Mouse (Mus musculus): ENCODE data around the gene Pcif1. TPM values are rescaled to one million over a fixed set of nuclear protein-coding genes. Genes with fewer than 3 reads are reported as not detected.
A peak's percentile ranks its signal among the peaks of the same experiment; 100 is the strongest.
"Not testable (repeated sequence)": the region's sequence is repeated elsewhere in the genome, so short reads cannot be mapped to it uniquely, and the experiment has no call there.

The Pcif1 gene
- polyA plus RNA-seq, 1 experiment: 24.3 TPM

GRCm38 (mm10) chr2:164864593-164864992, 14.5 kb upstream of the Pcif1 start:
- no peaks in the 10 kb centered on the region for H3K36me3 ChIP-seq (ENCODE audit: control insufficient read depth)
- H3K4me1 ChIP-seq (ENCODE audit: control insufficient read depth): peaks cover 8% of the 10 kb centered on the region
- no peak overlapping the region for H3K4me3 ChIP-seq (replicated peaks)
- peaks cover 7% of the 10 kb centered on the region for H3K9me3 ChIP-seq (ENCODE audit: control insufficient read depth, low read length)
- TF ChIP-seq GATA1 (IDR thresholded peaks at IDR 0.05; ENCODE audit: low read length): no peak
- no peak for TF ChIP-seq TAL1 (IDR thresholded peaks at IDR 0.05; ENCODE audit: low read length)
- H3K27me3 ChIP-seq (ENCODE audit: control insufficient read depth): peaks cover 11% of the 10 kb centered on the region

GRCm38 (mm10) chr2:164866741-164867551, 12.2 kb upstream of the Pcif1 start:
- Histone ChIP-seq H3K9me3 (ENCODE audit: control insufficient read depth, low read length) (peaks cover 7% of the 10 kb centered on the region), H3K4me3 (replicated peaks) (no peak overlapping the region), H3K36me3 (ENCODE audit: control insufficient read depth) (no peaks in the 10 kb centered on the region), H3K4me1 (ENCODE audit: control insufficient read depth) (peaks cover 8% of the 10 kb centered on the region), H3K27me3 (ENCODE audit: control insufficient read depth) (no peaks in the 10 kb centered on the region)
- TF ChIP-seq TAL1 (IDR thresholded peaks at IDR 0.05; ENCODE audit: low read length) (no peak), GATA1 (IDR thresholded peaks at IDR 0.05; ENCODE audit: low read length) (no peak)

DNA sequence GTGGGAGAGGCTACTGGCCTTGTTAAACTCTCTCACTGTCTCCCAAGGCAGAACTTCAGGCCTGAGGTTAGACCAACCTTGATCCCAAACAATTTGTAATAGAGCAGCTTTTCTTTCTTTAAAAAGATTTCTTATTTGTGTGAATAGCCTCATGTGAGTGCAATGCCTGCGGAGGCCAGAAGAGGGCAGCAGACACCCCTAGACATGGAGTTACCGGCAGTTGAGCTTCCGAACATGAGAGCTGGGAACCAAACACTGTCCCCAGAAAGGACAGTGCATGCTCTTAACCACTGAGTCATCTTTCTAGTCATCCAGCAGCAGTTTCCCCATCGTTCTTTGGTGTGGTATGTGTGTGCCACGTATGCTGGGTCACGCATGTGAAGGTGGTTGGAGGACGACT, 11.5 kb upstream of the Pcif1 start:
- peaks cover 7% of the 10 kb centered on the region for H3K9me3 ChIP-seq (ENCODE audit: control insufficient read depth, low read length)
- peaks cover 8% of the 10 kb centered on the region for H3K4me1 ChIP-seq (ENCODE audit: control insufficient read depth)
- H3K4me3 ChIP-seq (replicated peaks): no peak overlapping the region
- no peaks in the 10 kb centered on the region for H3K36me3 ChIP-seq (ENCODE audit: control insufficient read depth)
- TF ChIP-seq TAL1 (IDR thresholded peaks at IDR 0.05; ENCODE audit: low read length): no peak
- H3K27me3 ChIP-seq (ENCODE audit: control insufficient read depth): no peaks in the 10 kb centered on the region

DNA sequence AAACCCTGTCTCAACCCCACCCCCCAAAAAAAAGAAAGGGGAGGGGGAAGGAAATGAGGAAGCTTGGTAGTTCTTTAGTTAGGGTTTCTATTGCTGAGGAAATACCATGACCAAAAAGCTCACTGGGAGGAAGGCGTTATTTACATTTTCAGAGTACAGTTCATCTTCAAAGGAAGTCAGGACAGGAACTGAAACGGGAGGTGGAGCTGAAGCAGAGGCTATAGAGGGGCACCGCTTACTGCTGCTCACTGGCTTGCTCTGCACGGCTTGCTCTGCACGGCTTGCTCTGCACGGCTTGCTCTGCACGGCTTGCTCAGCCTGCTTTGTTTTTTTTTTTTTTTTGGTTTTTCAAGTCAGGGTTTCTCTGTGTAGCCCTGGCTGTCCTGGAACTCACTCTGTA, 10.6 kb upstream of the Pcif1 start:
- peaks cover 4% of the 10 kb centered on the region for H3K9me3 ChIP-seq (ENCODE audit: control insufficient read depth, low read length)

GRCm38 (mm10) chr2:164871602-164872303, 7.4 kb upstream of the Pcif1 start:
- Histone ChIP-seq H3K4me3 (replicated peaks) (no peak overlapping the region), H3K27me3 (ENCODE audit: control insufficient read depth) (no peaks in the 10 kb centered on the region), H3K36me3 (ENCODE audit: control insufficient read depth) (no peaks in the 10 kb centered on the region), H3K9me3 (ENCODE audit: control insufficient read depth, low read length) (peaks cover 4% of the 10 kb centered on the region), H3K4me1 (ENCODE audit: control insufficient read depth) (no peaks in the 10 kb centered on the region; the same call in 1 of the 2 replicates)
- TF ChIP-seq TAL1 (IDR thresholded peaks at IDR 0.05; ENCODE audit: low read length) (no peak), GATA1 (IDR thresholded peaks at IDR 0.05; ENCODE audit: low read length) (no peak)

More for the DNA sequence above, 10.6 kb upstream of the Pcif1 start:
- no peak for TF ChIP-seq TAL1 (IDR thresholded peaks at IDR 0.05; ENCODE audit: low read length)
- Histone ChIP-seq H3K4me1 (ENCODE audit: control insufficient read depth) (peaks cover 8% of the 10 kb centered on the region), H3K4me3 (replicated peaks) (no peak overlapping the region), H3K27me3 (ENCODE audit: control insufficient read depth) (no peaks in the 10 kb centered on the region), H3K36me3 (ENCODE audit: control insufficient read depth) (no peaks in the 10 kb centered on the region)

- H3K36me3 ChIP-seq (ENCODE audit: control insufficient read depth): peaks cover 9% of the 10 kb centered on the region
- H3K27me3 ChIP-seq (ENCODE audit: control insufficient read depth): no peaks in the 10 kb centered on the region
- peaks cover 13% of the 10 kb centered on the region for H3K4me1 ChIP-seq (ENCODE audit: control insufficient read depth)
- no peak for TF ChIP-seq GATA1 (IDR thresholded peaks at IDR 0.05; ENCODE audit: low read length)
- TF ChIP-seq TAL1 (IDR thresholded peaks at IDR 0.05; ENCODE audit: low read length): no peak
- no peaks in the 10 kb centered on the region for H3K9me3 ChIP-seq (ENCODE audit: control insufficient read depth, low read length)
- no peak overlapping the region for H3K4me3 ChIP-seq (replicated peaks)
Observed at GRCm38 (mm10) chr2:164873621-164874020, 5.5 kb upstream of the Pcif1 start.

GRCm38 (mm10) chr2:164874239-164874769, 4.8 kb upstream of the Pcif1 start:
- H3K27me3 ChIP-seq (ENCODE audit: control insufficient read depth): no peaks in the 10 kb centered on the region
- H3K36me3 ChIP-seq (ENCODE audit: control insufficient read depth): peaks cover 9% of the 10 kb centered on the region
- no peak overlapping the region for H3K4me3 ChIP-seq (replicated peaks)
- TF ChIP-seq GATA1 (IDR thresholded peaks at IDR 0.05; ENCODE audit: low read length) (no peak), TAL1 (IDR thresholded peaks at IDR 0.05; ENCODE audit: low read length) (no peak)
- H3K9me3 ChIP-seq (ENCODE audit: control insufficient read depth, low read length): no peaks in the 10 kb centered on the region
- peaks cover 16% of the 10 kb centered on the region for H3K4me1 ChIP-seq (ENCODE audit: control insufficient read depth)

DNA sequence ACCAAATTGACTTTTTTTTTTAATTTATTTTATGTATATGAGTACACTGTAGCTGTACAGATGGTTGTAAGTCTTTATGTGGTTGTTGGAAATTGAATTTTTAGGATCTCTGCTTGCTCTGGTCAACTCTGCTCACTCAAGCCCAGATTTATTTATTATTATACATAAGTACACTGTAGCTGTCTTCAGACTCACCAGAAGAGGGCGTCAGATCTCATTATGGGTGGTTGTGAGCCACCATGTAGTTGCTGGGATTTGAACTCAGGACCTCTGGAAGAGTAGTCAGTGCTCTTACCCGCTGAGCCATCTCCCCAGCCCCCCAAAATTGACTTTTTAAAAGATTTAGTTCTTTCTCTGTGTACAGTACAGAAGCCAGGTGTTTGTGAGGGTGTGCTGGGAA, 3.5 kb upstream of the Pcif1 start:
- peaks cover 18% of the 10 kb centered on the region for H3K4me1 ChIP-seq (ENCODE audit: control insufficient read depth)
- not testable (repeated sequence) for H3K27me3 ChIP-seq (ENCODE audit: control insufficient read depth); H3K9me3 ChIP-seq (ENCODE audit: control insufficient read depth, low read length); H3K4me3 ChIP-seq (replicated peaks); H3K36me3 ChIP-seq (ENCODE audit: control insufficient read depth)

- not testable (repeated sequence) for H3K9me3 ChIP-seq (ENCODE audit: control insufficient read depth, low read length); H3K27me3 ChIP-seq (ENCODE audit: control insufficient read depth)
- Histone ChIP-seq H3K4me3 (replicated peaks) (peak overlapping the region; percentile 91), H3K36me3 (ENCODE audit: control insufficient read depth) (peaks cover 19% of the 10 kb centered on the region), H3K4me1 (ENCODE audit: control insufficient read depth) (peaks cover 29% of the 10 kb centered on the region)
Observed at GRCm38 (mm10) chr2:164877376-164878215, 1.5 kb upstream of the Pcif1 start.

All from erythroblast, embryonic 14.5 days (primary cell).